Comparison of ENCODE assay signal across 13 mouse cellular contexts in the genomic region with DNA sequence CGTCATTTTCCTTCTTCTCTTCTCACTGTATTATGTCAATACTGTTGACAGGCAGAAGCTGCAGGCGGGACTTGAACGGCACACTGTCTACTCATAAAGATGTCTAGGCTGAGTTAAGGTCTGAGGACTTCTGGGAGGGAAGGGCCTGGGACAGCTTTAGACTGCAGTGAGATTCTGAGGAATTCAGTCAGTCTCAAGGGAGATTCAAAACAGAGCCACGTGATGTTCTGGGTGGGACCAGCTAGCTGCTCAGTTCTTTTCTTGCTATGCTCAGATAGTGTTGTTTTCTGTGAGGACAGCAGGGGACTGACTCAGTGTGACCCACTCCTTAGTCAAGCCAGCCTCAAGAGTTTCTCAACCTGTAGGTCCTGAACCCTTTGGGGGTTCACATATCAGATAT. TPM values are rescaled to one million over a fixed set of nuclear protein-coding genes. Genes with fewer than 3 reads are reported as not detected.
DNase-seq lines count a peak whose midpoint lies in the region; ATAC-seq and TF ChIP-seq lines count a peak whose summit lies in the region.
"Had no signal": no experiment of that assay in that cellular context is flagged by ENCODE, and none has a peak within 500 bp of the region (broad histone marks: within the 10 kb centered on the region; RNA-seq: fewer than 3 reads in every experiment).

No protein-coding gene starts in this region.

- no peak overlapping the region for H3K4me2 ChIP-seq in lung, embryonic 14.5 days
- H3K4me2 ChIP-seq in midbrain, embryonic 11.5 days: no peak overlapping the region
- H3K4me2 ChIP-seq: hindbrain, embryonic 15.5 days; limb, embryonic 13.5 days had no signal

- no peak for TF ChIP-seq CTCF in lung, embryonic 14.5 days (IDR thresholded peaks at IDR 0.05; ENCODE audit: low read depth)

- no peaks in the 10 kb centered on the region for H3K9me3 ChIP-seq in lung, embryonic 14.5 days (ENCODE audit: low read depth, low read length)
- H3K9me3 ChIP-seq in midbrain, embryonic 11.5 days (ENCODE audit: control insufficient read depth, low read length): no peaks in the 10 kb centered on the region
- H3K9me3 ChIP-seq: embryonic facial prominence, embryonic 10.5 days; forebrain, embryonic 10.5 days; hindbrain, embryonic 15.5 days; limb, embryonic 13.5 days had no signal

- no peaks in the 10 kb centered on the region for H3K27me3 ChIP-seq in lung, embryonic 14.5 days (ENCODE audit: insufficient read depth, low read length)
- H3K27me3 ChIP-seq in midbrain, embryonic 11.5 days (ENCODE audit: control insufficient read depth, insufficient read depth, low read length): no peaks in the 10 kb centered on the region
- H3K27me3 ChIP-seq: hindbrain, embryonic 15.5 days; limb, embryonic 13.5 days had no signal

- ATAC-seq in lung, embryonic 14.5 days (ENCODE audit: insufficient read depth): peak; percentile 41; the same call in 1 of the 2 replicates
- ATAC-seq in inflammation-experienced regulatory T-cells, adult 6 months: no peak
- ATAC-seq in midbrain, embryonic 11.5 days (ENCODE audit: low FRiP score): no peak

- intact Hi-C loops in heart, postnatal 14 days (cut with DNase I): no loop called here

- no peak overlapping the region for H3K9ac ChIP-seq in lung, embryonic 14.5 days
- no peak overlapping the region for H3K9ac ChIP-seq in midbrain, embryonic 11.5 days (ENCODE audit: low read length)
- H3K9ac ChIP-seq: hindbrain, embryonic 15.5 days; limb, embryonic 13.5 days had no signal

- no peaks in the 10 kb centered on the region for H3K36me3 ChIP-seq in lung, embryonic 14.5 days (ENCODE audit: insufficient read depth)
- no peaks in the 10 kb centered on the region for H3K36me3 ChIP-seq in midbrain, embryonic 11.5 days (ENCODE audit: control insufficient read depth, insufficient read depth, low read length)
- H3K36me3 ChIP-seq: embryonic facial prominence, embryonic 10.5 days; forebrain, embryonic 10.5 days; hindbrain, embryonic 15.5 days; limb, embryonic 13.5 days had no signal

- no peak overlapping the region for H3K4me3 ChIP-seq in lung, embryonic 14.5 days (ENCODE audit: low read depth, low read length)
- H3K4me3 ChIP-seq in midbrain, embryonic 11.5 days (ENCODE audit: low read depth, low read length): no peak overlapping the region
- H3K4me3 ChIP-seq: embryonic facial prominence, embryonic 10.5 days; forebrain, embryonic 10.5 days; hindbrain, embryonic 15.5 days; limb, embryonic 13.5 days had no signal

- no peaks in the 10 kb centered on the region for H3K4me1 ChIP-seq in lung, embryonic 14.5 days (ENCODE audit: insufficient read depth)
- H3K4me1 ChIP-seq in midbrain, embryonic 11.5 days (ENCODE audit: control insufficient read depth, insufficient read depth, low read length): no peaks in the 10 kb centered on the region
- H3K4me1 ChIP-seq: forebrain, embryonic 10.5 days; hindbrain, embryonic 15.5 days had no signal

- H3K27ac ChIP-seq in lung, embryonic 14.5 days (ENCODE audit: low read depth): no peak overlapping the region
- no peak overlapping the region for H3K27ac ChIP-seq in midbrain, embryonic 11.5 days (ENCODE audit: low read depth, low read length)
- H3K27ac ChIP-seq: embryonic facial prominence, embryonic 10.5 days; forebrain, embryonic 10.5 days; hindbrain, embryonic 15.5 days; limb, embryonic 13.5 days had no signal

- DNase-seq in lung, embryonic 14.5 days: no peak
- no peak for DNase-seq in lung, postnatal 25 days (ENCODE audit: low spot score)
- peak; percentile 11 for DNase-seq in WW6 (ENCODE audit: low read depth, low spot score)
- DNase-seq in heart, postnatal 14 days: peak; percentile 26 to 52
- DNase-seq in kidney, postnatal 14 days: peak; percentile 65
- no peak for DNase-seq in left cerebral cortex, adult 8-10 months (ENCODE audit: low spot score in 2 of 2)
- DNase-seq in midbrain, embryonic 11.5 days (ENCODE audit: low spot score, missing footprints): no peak
- DNase-seq: cerebellum, adult 11-12 months had no signal

- 55% methylated on average over 4 of the region's 4 CpGs for WGBS in lung, embryonic 14.5 days
- WGBS in midbrain, embryonic 11.5 days: 74% methylated on average over 4 of the region's 4 CpGs

RNA-seq across cellular contexts. Expression of gene Sash1, which starts 49.7 kb away (rescaled TPM):
- 4.2 and 6.4 TPM in 2 replicates for polyA plus RNA-seq in lung, embryonic 14.5 days (2014; fragmentation: Nextera tagmentation; extraction: Ambion mirVana)
- 10 to 100 TPM; 38.4 to 39.8 TPM for total RNA-seq in heart, postnatal 14 days (2021)
- total RNA-seq in left cerebral cortex, adult 8-10 months (2022): 10 to 100 TPM; 55.2 to 62.5 (median 57.8) TPM
- polyA plus RNA-seq in inflammation-experienced regulatory T-cells, adult 6 months (2017; shearing (Covaris generic)): under 1 TPM in 1 of 3 experiments, not detected in 2; 0.16 TPM
- polyA plus RNA-seq in midbrain, embryonic 11.5 days (2014; fragmentation: Nextera tagmentation; extraction: Ambion mirVana): 2.9 and 3.0 TPM in 2 replicates

Comparison
In these comparisons a context has a peak if more than half of its experiments do, and no peak if none do; other contexts are left out.
1. DNase-seq: peak in WW6 (single experiment), heart, postnatal 14 days (2 of 2) and kidney, postnatal 14 days (single experiment); none in lung, embryonic 14.5 days (single experiment), lung, postnatal 25 days (single experiment), left cerebral cortex, adult 8-10 months (0 of 2) and midbrain, embryonic 11.5 days (single experiment).